Mouse (Mus musculus): ENCODE measurements at regions not wholly inside any gene's neighbourhood (a gene's known extent, or its start where the extent isn't known, plus 50 kb on each side); places are given as distances from the start of the nearest gene placed in this dataset.
A peak's percentile ranks its signal among the peaks of the same experiment; 100 is the strongest.

- Histone ChIP-seq H3K4me1 (ENCODE audit: insufficient read depth, low read depth, low read length) (no peaks in the 10 kb centered on the region), H3K9ac (replicated peaks; ENCODE audit: low read depth) (no peak overlapping the region), H3K9me3 (ENCODE audit: low read length) (no peaks in the 10 kb centered on the region), H3K27ac (ENCODE audit: low read length) (no peak overlapping the region), H3K27me3 (replicated peaks; ENCODE audit: insufficient read depth, low read length) (no peaks in the 10 kb centered on the region), H3K36me3 (ENCODE audit: insufficient read depth, low read length) (no peaks in the 10 kb centered on the region), H3K4me2 (replicated peaks; ENCODE audit: low read depth, low read length) (no peak overlapping the region), H3K4me3 (ENCODE audit: low read depth, low read length) (no peak overlapping the region)
- no peak for ATAC-seq
- TF ChIP-seq CTCF (IDR thresholded peaks at IDR 0.05) = no peak
- no peak for TF ChIP-seq EP300 (IDR thresholded peaks at IDR 0.05)
- WGBS = 73% methylated on average over 3 of the region's 3 CpGs
- no peak for DNase-seq (ENCODE audit: low spot score)
Observed at GRCm38 (mm10) chr1:35361465-35361864, 511.7 kb downstream of the Plekhb2 start.

GRCm38 (mm10) chr1:35362836-35363235 lies 513.1 kb downstream of the Plekhb2 start:
- WGBS = 39% methylated on average over 3 of the region's 3 CpGs
- no peak overlapping the region for H3K4me3 ChIP-seq (ENCODE audit: low read depth, low read length)
- H3K9me3 ChIP-seq (ENCODE audit: low read length) = no peaks in the 10 kb centered on the region
- TF ChIP-seq CTCF (IDR thresholded peaks at IDR 0.05) (no peak), EP300 (IDR thresholded peaks at IDR 0.05) (no peak)
- no peaks in the 10 kb centered on the region for H3K36me3 ChIP-seq (ENCODE audit: insufficient read depth, low read length)
- H3K27ac ChIP-seq (ENCODE audit: low read length) = no peak overlapping the region
- H3K27me3 ChIP-seq (replicated peaks; ENCODE audit: insufficient read depth, low read length) = no peaks in the 10 kb centered on the region
- no peaks in the 10 kb centered on the region; the same call in 1 of the 2 replicates for H3K4me1 ChIP-seq (ENCODE audit: insufficient read depth, low read depth, low read length)
- DNase-seq (ENCODE audit: low spot score) (no peak), ATAC-seq (no peak)
- no peak overlapping the region for H3K9ac ChIP-seq (replicated peaks; ENCODE audit: low read depth)
- H3K4me2 ChIP-seq (replicated peaks; ENCODE audit: low read depth, low read length) = no peak overlapping the region

- no peak for TF ChIP-seq CTCF (IDR thresholded peaks at IDR 0.05)
- no peak for TF ChIP-seq EP300 (IDR thresholded peaks at IDR 0.05)
- Histone ChIP-seq H3K4me3 (ENCODE audit: low read depth, low read length) (no peak overlapping the region), H3K27ac (ENCODE audit: low read length) (no peak overlapping the region), H3K9me3 (ENCODE audit: low read length) (no peaks in the 10 kb centered on the region), H3K4me1 (ENCODE audit: insufficient read depth, low read depth, low read length) (no peaks in the 10 kb centered on the region; the same call in 1 of the 2 replicates), H3K27me3 (replicated peaks; ENCODE audit: insufficient read depth, low read length) (no peaks in the 10 kb centered on the region), H3K9ac (replicated peaks; ENCODE audit: low read depth) (no peak overlapping the region), H3K4me2 (replicated peaks; ENCODE audit: low read depth, low read length) (no peak overlapping the region), H3K36me3 (ENCODE audit: insufficient read depth, low read length) (no peaks in the 10 kb centered on the region)
- DNase-seq (ENCODE audit: low spot score) (no peak), ATAC-seq (no peak)
- WGBS = 79% methylated on average over 2 of the region's 2 CpGs
Observed at GRCm38 (mm10) chr1:35366559-35366958, 516.8 kb downstream of the Plekhb2 start.

GRCm38 (mm10) chr1:35372751-35373150 lies 523.0 kb downstream of the Plekhb2 start:
- no peak overlapping the region for H3K4me2 ChIP-seq (replicated peaks; ENCODE audit: low read depth, low read length)
- no peak for ATAC-seq
- no peak for DNase-seq (ENCODE audit: low spot score)
- H3K27ac ChIP-seq (ENCODE audit: low read length) = no peak overlapping the region
- no peaks in the 10 kb centered on the region for H3K9me3 ChIP-seq (ENCODE audit: low read length)
- 91% methylated on average over 4 of the region's 4 CpGs for WGBS
- no peaks in the 10 kb centered on the region; the same call in 1 of the 2 replicates for H3K4me1 ChIP-seq (ENCODE audit: insufficient read depth, low read depth, low read length)
- H3K4me3 ChIP-seq (ENCODE audit: low read depth, low read length) = no peak overlapping the region
- H3K36me3 ChIP-seq (ENCODE audit: insufficient read depth, low read length) = no peaks in the 10 kb centered on the region
- TF ChIP-seq CTCF (IDR thresholded peaks at IDR 0.05) (no peak), EP300 (IDR thresholded peaks at IDR 0.05) (no peak)
- no peak overlapping the region for H3K9ac ChIP-seq (replicated peaks; ENCODE audit: low read depth)
- H3K27me3 ChIP-seq (replicated peaks; ENCODE audit: insufficient read depth, low read length) = no peaks in the 10 kb centered on the region

GRCm38 (mm10) chr1:35380633-35381385 lies 531.0 kb downstream of the Plekhb2 start:
- Histone ChIP-seq H3K4me3 (ENCODE audit: low read depth, low read length) (no peak overlapping the region), H3K9ac (replicated peaks; ENCODE audit: low read depth) (no peak overlapping the region), H3K27me3 (replicated peaks; ENCODE audit: insufficient read depth, low read length) (no peaks in the 10 kb centered on the region), H3K4me2 (replicated peaks; ENCODE audit: low read depth, low read length) (no peak overlapping the region), H3K9me3 (ENCODE audit: low read length) (no peaks in the 10 kb centered on the region), H3K27ac (ENCODE audit: low read length) (no peak overlapping the region), H3K4me1 (ENCODE audit: insufficient read depth, low read depth, low read length) (no peaks in the 10 kb centered on the region), H3K36me3 (ENCODE audit: insufficient read depth, low read length) (no peaks in the 10 kb centered on the region)
- DNase-seq (ENCODE audit: low spot score) = peak; percentile 73
- peak; percentile 84 for ATAC-seq
- WGBS = 48% methylated on average over 11 of the region's 11 CpGs
- TF ChIP-seq EP300 (IDR thresholded peaks at IDR 0.05) = peak; percentile 31; the same call in 1 of the 2 replicates
- TF ChIP-seq CTCF (IDR thresholded peaks at IDR 0.05) = no peak

- Histone ChIP-seq H3K27me3 (replicated peaks; ENCODE audit: insufficient read depth, low read length) (no peaks in the 10 kb centered on the region), H3K4me2 (replicated peaks; ENCODE audit: low read depth, low read length) (no peak overlapping the region), H3K9me3 (ENCODE audit: low read length) (no peaks in the 10 kb centered on the region), H3K36me3 (ENCODE audit: insufficient read depth, low read length) (no peaks in the 10 kb centered on the region), H3K4me3 (ENCODE audit: low read depth, low read length) (no peak overlapping the region), H3K9ac (replicated peaks; ENCODE audit: low read depth) (no peak overlapping the region), H3K27ac (ENCODE audit: low read length) (no peak overlapping the region), H3K4me1 (ENCODE audit: insufficient read depth, low read depth, low read length) (no peaks in the 10 kb centered on the region)
- peak; percentile 22 for ATAC-seq
- WGBS = 27% methylated on average over 9 of the region's 9 CpGs
- TF ChIP-seq EP300 (IDR thresholded peaks at IDR 0.05) = no peak
- TF ChIP-seq CTCF (IDR thresholded peaks at IDR 0.05) = peak; percentile 92
- DNase-seq (ENCODE audit: low spot score) = peak; percentile 79
Observed at GRCm38 (mm10) chr1:35385430-35385829, 535.7 kb downstream of the Plekhb2 start.
